Comparison of ENCODE assay signal across 29 mouse cellular contexts in genomic region chr8:92861977-92862376, GRCm38 (mm10). TPM values are rescaled to one million over a fixed set of nuclear protein-coding genes. Genes with fewer than 3 reads are reported as not detected.
"Had no signal": no experiment of that assay in that cellular context is flagged by ENCODE, and none has a peak within 500 bp of the region (broad histone marks: within the 10 kb centered on the region; RNA-seq: fewer than 3 reads in every experiment).

No protein-coding gene starts in this region.

- H3K36me3 ChIP-seq: heart, embryonic 13.5 days; heart, embryonic 15.5 days; hindbrain, embryonic 13.5 days; hindbrain, embryonic 15.5 days; kidney, embryonic 15.5 days; limb, embryonic 12.5 days; liver, embryonic 13.5 days; liver, embryonic 15.5 days had no signal

- H3K4me2 ChIP-seq: heart, embryonic 11.5 days; heart, embryonic 13.5 days; heart, embryonic 15.5 days; hindbrain, embryonic 13.5 days; hindbrain, embryonic 15.5 days; kidney, embryonic 15.5 days; limb, embryonic 12.5 days; liver, embryonic 11.5 days; liver, embryonic 13.5 days; liver, embryonic 15.5 days had no signal

- H3K27me3 ChIP-seq: heart, embryonic 13.5 days; heart, embryonic 15.5 days; hindbrain, embryonic 13.5 days; hindbrain, embryonic 15.5 days; kidney, embryonic 15.5 days; limb, embryonic 12.5 days; liver, embryonic 13.5 days; liver, embryonic 15.5 days had no signal

- H3K9me3 ChIP-seq: heart, embryonic 13.5 days; heart, embryonic 15.5 days; hindbrain, embryonic 13.5 days; hindbrain, embryonic 15.5 days; kidney, embryonic 15.5 days; liver, embryonic 13.5 days; liver, embryonic 15.5 days had no signal

- H3K4me3 ChIP-seq: gastrocnemius, adult 2 months; heart, embryonic 13.5 days; heart, embryonic 15.5 days; hindbrain, embryonic 13.5 days; hindbrain, embryonic 15.5 days; kidney, embryonic 15.5 days; limb, embryonic 12.5 days; liver, embryonic 13.5 days; liver, embryonic 15.5 days had no signal

- H3K9ac ChIP-seq: heart, embryonic 13.5 days; heart, embryonic 15.5 days; hindbrain, embryonic 13.5 days; hindbrain, embryonic 15.5 days; kidney, embryonic 15.5 days; limb, embryonic 12.5 days; liver, embryonic 13.5 days; liver, embryonic 15.5 days had no signal

- H3K4me1 ChIP-seq: heart, embryonic 15.5 days; hindbrain, embryonic 13.5 days; hindbrain, embryonic 15.5 days; kidney, embryonic 15.5 days; liver, embryonic 13.5 days; liver, embryonic 15.5 days had no signal

- DNase-seq: gastrocnemius, adult 2 months; gastrocnemius, postnatal 10 days; gastrocnemius, postnatal 25 days; heart, adult 18-20 months; heart, postnatal 36 days; kidney, adult 11 months; kidney, adult 2 months; kidney, adult 9 months; kidney, postnatal 14 days; kidney, postnatal 36 days; layer of hippocampus, adult 9-11 months; layer of hippocampus, postnatal 36 days; liver; liver, embryonic 13.5 days had no signal

- H3K27ac ChIP-seq: gastrocnemius, adult 2 months; heart, embryonic 13.5 days; heart, embryonic 15.5 days; hindbrain, embryonic 13.5 days; hindbrain, embryonic 15.5 days; hindbrain, postnatal 0 days; kidney, embryonic 15.5 days; kidney, postnatal 0 days; limb, embryonic 12.5 days; liver, embryonic 13.5 days; liver, embryonic 15.5 days had no signal

- ATAC-seq: hindbrain, postnatal 0 days; intestine, embryonic 16.5 days had no signal

RNA-seq across cellular contexts. Expression of gene Capns2, which starts 39.2 kb away (rescaled TPM):
- total RNA-seq: gastrocnemius, adult 2 months; gastrocnemius, postnatal 25 days; heart, adult 18-20 months; heart, adult 8-10 months; heart, postnatal 36 days; hematopoietic stem cell, adult 5-6 weeks had no signal
- polyA plus RNA-seq: hindbrain, embryonic 11.5 days; hindbrain, postnatal 0 days; intestine, embryonic 16.5 days; kidney, postnatal 0 days; liver, embryonic 13.5 days had no signal
